Mouse (Mus musculus) liver, embryonic 11.5 days (tissue): Measurements from ENCODE around the gene Tmem184a. TPM values are rescaled to one million over a fixed set of nuclear protein-coding genes. Genes with fewer than 3 reads are reported as not detected.
A peak's percentile ranks its signal among the peaks of the same experiment; 100 is the strongest.

Experiments used
- ATAC-seq: fragments of 200-750 bp; cut with Nextera tagmentation; replicated peaks from 2 replicates; pipeline ENCODE4 v1.8.0; 2017; ENCODE audit warnings: moderate number of reproducible peaks, mild to moderate bottlenecking, moderate TSS enrichment, moderate library complexity; ENCODE audit not compliant: low FRiP score
- DNase-seq: peaks from one replicate; pipeline ENCODE4 v3.0.0-alpha.2; 2017; ENCODE audit warnings: low spot score
- H3K27ac ChIP-seq: fragments of 300-500 bp; sonication (generic); 2 replicates; pipeline ENCODE4 v1.5.1; 2014; ENCODE audit warnings: mild to moderate bottlenecking, low read depth, low read length, control low read depth
- H3K27me3 ChIP-seq: fragments of 300-500 bp; sonication (generic); replicated peaks from 2 replicates; pipeline ENCODE4 v1.6.1; 2014; ENCODE audit warnings: low read length, mixed read lengths; ENCODE audit not compliant: control insufficient read depth, insufficient read depth
- H3K36me3 ChIP-seq: fragments of 300-500 bp; sonication (generic); 2 replicates; pipeline ENCODE4 v1.6.1; 2014; ENCODE audit warnings: mild to moderate bottlenecking, low read length, moderate library complexity, mixed read lengths; ENCODE audit not compliant: control insufficient read depth, insufficient read depth
- H3K4me1 ChIP-seq: fragments of 300-500 bp; sonication (generic); replicated peaks from 2 replicates; pipeline ENCODE4 v1.6.1; 2014; ENCODE audit warnings: low read length, mixed read lengths; ENCODE audit not compliant: control insufficient read depth, insufficient read depth
- H3K4me2 ChIP-seq: fragments of 300-500 bp; sonication (generic); 2 replicates; pipeline ENCODE4 v1.6.1; 2014; ENCODE audit warnings: mild to moderate bottlenecking, control low read depth, moderate library complexity
- H3K4me3 ChIP-seq: fragments of 300-500 bp; sonication (generic); 2 replicates; pipeline ENCODE4 v1.5.1; 2014; ENCODE audit warnings: low read depth, low read length, control low read depth
- H3K9ac ChIP-seq: fragments of 300-500 bp; sonication (generic); 2 replicates; pipeline ENCODE4 v1.6.1; 2014; ENCODE audit warnings: low read depth, low read length, control low read depth
- H3K9me3 ChIP-seq: fragments of 300-500 bp; sonication (generic); 2 replicates; pipeline ENCODE4 v1.6.1; 2016; ENCODE audit warnings: low read length, inconsistent platforms, mixed read lengths; ENCODE audit not compliant: control insufficient read depth
- WGBS: fragments of 180-500 bp; shearing (Covaris S2); extraction: QIAGEN DNeasy Blood & Tissue Kit; methylation state at CpG from one replicate; pipeline ENCODE4 v1.1.7; 2014; 5-methylcytosine and 5-hydroxymethylcytosine counted together
- polyA plus RNA-seq: library from polyadenylated mRNA; unstranded; fragments of >200 nt; fragmentation: Nextera tagmentation; extraction: Ambion mirVana; gene quantifications from 2 replicates; pipeline ENCODE4 v1.2.1, GENCODE M21; 2014

Gene Tmem184a
- polyA plus RNA-seq, 1 experiment from 2014 or later = 2.3 TPM

- Histone ChIP-seq H3K4me2 (peak overlapping the region; percentile 35), H3K27me3 (peaks cover 9% of the 10 kb centered on the region), H3K9ac (peak overlapping the region; percentile 40; the same call in 1 of the 2 replicates), H3K4me3 (no peak overlapping the region), H3K36me3 (peaks cover 15% of the 10 kb centered on the region), H3K9me3 (no peaks in the 10 kb centered on the region), H3K27ac (peak overlapping the region; percentile 71; the same call in 1 of the 2 replicates), H3K4me1 (peaks cover 45% of the 10 kb centered on the region)
- peak; percentile 27; the same call in 1 of the 2 replicates for ATAC-seq
- WGBS = 55% methylated on average over 3 of the region's 3 CpGs
- DNase-seq = no peak
These were observed 1.7 kb downstream of the Tmem184a start for GRCm38 (mm10) chr5:139818056-139818455.

- WGBS = 7% methylated on average over 1 of the region's 1 CpGs
- Histone ChIP-seq H3K27ac (peak overlapping the region; percentile 71; the same call in 1 of the 2 replicates), H3K9ac (no peak overlapping the region), H3K4me2 (no peak overlapping the region), H3K4me1 (peaks cover 45% of the 10 kb centered on the region), H3K27me3 (peaks cover 12% of the 10 kb centered on the region), H3K36me3 (peaks cover 7% of the 10 kb centered on the region), H3K9me3 (no peaks in the 10 kb centered on the region), H3K4me3 (no peak overlapping the region)
- no peak for DNase-seq
- ATAC-seq = no peak
These were observed 2.4 kb downstream of the Tmem184a start for GRCm38 (mm10) chr5:139817292-139817691.

- Histone ChIP-seq H3K9ac (no peak overlapping the region), H3K4me1 (peaks cover 46% of the 10 kb centered on the region), H3K4me3 (no peak overlapping the region), H3K4me2 (no peak overlapping the region), H3K27ac (no peak overlapping the region), H3K9me3 (no peaks in the 10 kb centered on the region), H3K36me3 (no peaks in the 10 kb centered on the region), H3K27me3 (peaks cover 12% of the 10 kb centered on the region)
- ATAC-seq = no peak
- DNase-seq = no peak
These were observed 3.3 kb downstream of the Tmem184a start for GRCm38 (mm10) chr5:139816445-139816844.

DNA sequence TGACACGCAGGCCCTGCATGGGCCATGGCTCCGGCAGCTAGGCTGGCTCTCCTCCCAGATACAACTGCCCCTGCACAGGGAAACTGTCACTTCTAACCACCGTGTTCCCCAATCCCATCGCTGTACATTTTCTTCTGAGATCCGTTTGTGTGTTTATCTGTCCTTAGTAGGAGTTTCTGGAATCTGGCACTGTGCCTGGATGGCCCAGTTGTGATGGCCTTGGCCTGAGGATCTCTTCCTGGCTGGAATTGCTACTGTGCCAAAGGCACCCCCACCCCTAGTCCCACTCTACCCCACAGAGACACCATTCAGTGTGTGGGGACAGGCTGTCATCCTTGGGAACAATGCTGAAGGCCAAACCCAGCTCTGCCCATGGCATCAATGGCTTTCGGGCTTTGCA, 3.8 kb downstream of the Tmem184a start:
- H3K27me3 ChIP-seq = peaks cover 12% of the 10 kb centered on the region
- no peak for ATAC-seq
- H3K4me2 ChIP-seq = no peak overlapping the region
- H3K4me3 ChIP-seq = no peak overlapping the region
- no peaks in the 10 kb centered on the region for H3K9me3 ChIP-seq
- no peak for DNase-seq
- H3K36me3 ChIP-seq = no peaks in the 10 kb centered on the region
- no peak overlapping the region for H3K27ac ChIP-seq
- WGBS = 81% methylated on average over 6 of the region's 6 CpGs
- H3K4me1 ChIP-seq = peaks cover 46% of the 10 kb centered on the region
- no peak overlapping the region for H3K9ac ChIP-seq

DNA sequence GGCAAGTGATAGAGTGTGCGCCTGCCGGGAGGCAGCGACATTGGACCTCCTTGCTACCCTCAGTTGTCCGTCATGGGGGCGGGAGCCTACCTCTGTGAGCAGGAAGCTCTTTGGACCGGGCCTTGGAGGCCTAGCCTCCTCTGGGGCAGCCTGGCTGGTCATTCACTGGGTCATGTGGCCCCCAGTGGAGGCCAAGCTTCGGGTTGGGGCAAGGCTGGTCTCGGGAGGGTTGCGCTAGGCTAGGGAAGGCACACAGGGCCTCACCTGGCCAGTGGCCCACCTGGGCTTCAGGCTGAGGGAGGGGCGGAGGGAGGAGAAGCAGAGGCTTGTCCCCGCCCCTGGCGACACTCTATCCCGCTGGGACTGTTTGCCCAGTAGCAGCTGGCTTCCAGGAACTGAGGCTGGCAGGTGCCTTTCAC, 5.7 kb downstream of the Tmem184a start:
- H3K4me2 ChIP-seq = peak overlapping the region; percentile 34
- 0 out of 2 replicates have a peak overlapping the region, but pooled peaks have one; percentile 10 for H3K4me3 ChIP-seq
- 24% methylated on average over 13 of the region's 13 CpGs for WGBS
- DNase-seq = no peak
- H3K4me1 ChIP-seq = peaks cover 48% of the 10 kb centered on the region
- H3K36me3 ChIP-seq = no peaks in the 10 kb centered on the region
- H3K9ac ChIP-seq = 0 out of 2 replicates have a peak overlapping the region, but pooled peaks have one; percentile 34
- H3K9me3 ChIP-seq = no peaks in the 10 kb centered on the region
- H3K27me3 ChIP-seq = peaks cover 12% of the 10 kb centered on the region
- ATAC-seq = no peak
- H3K27ac ChIP-seq = no peak overlapping the region

DNA sequence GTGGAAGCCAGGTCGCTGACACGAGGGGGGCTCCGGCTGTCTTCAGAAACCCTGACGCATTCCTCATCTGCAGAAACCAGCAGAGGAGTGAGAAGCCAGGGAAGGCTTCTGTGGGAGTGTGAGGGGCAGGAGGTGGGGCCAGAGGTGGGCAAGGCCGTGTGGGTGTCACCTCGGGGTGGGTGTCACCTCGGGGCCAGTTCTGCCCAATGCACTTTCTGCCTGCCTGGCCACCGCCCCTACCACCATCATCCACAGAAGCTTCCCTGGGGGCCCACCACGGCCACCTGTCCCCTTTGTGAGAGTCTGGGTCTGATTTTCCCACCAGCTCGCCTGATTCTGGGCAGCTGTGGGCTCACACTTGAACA, 6.6 kb downstream of the Tmem184a start:
- ATAC-seq = 0 out of 2 replicates have a peak, but pooled peaks have one; percentile 33
- Histone ChIP-seq H3K4me2 (peak overlapping the region; percentile 47), H3K4me1 (peaks cover 42% of the 10 kb centered on the region), H3K9ac (no peak overlapping the region), H3K36me3 (no peaks in the 10 kb centered on the region), H3K4me3 (no peak overlapping the region), H3K27ac (no peak overlapping the region), H3K9me3 (no peaks in the 10 kb centered on the region), H3K27me3 (peaks cover 12% of the 10 kb centered on the region)
- 41% methylated on average over 10 of the region's 10 CpGs for WGBS
- no peak for DNase-seq

DNA sequence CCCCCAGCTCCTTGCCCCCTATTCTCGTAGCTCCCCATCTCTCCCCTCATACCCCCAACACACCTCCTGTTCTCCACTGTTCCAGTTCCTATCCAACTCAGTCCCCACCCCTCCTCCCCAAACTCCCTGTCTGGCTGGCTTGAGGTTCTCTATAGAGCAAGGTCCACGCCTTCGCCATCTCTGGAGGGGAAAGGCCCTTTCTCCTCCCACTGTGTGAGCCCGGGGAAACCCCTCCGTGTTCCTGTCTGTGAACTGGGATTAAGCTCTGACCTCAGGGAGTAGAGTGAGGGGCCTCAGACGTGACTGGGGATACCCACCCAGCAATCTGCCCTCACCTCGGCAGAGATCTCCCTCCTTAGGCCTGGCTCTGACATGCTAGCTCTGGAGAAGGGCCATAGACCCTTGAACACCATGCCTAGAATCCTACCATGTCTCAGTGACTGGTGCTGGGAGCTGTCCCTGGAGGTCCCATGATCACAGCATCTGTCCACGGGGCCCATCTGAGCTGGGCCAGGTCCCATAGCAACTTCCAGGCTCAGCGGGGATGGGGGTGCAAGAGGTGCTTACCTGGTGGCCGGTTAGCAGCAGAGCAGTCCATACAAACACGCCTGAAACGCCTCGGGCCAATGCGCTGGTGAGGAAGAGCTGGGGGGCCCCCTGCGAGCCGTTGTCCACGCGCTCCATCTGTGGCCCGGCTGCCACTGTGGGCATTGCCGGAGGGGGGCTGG, 7.2 kb downstream of the Tmem184a start:
- Histone ChIP-seq H3K4me2 (peak overlapping the region; percentile 47), H3K36me3 (no peaks in the 10 kb centered on the region), H3K4me1 (peaks cover 37% of the 10 kb centered on the region), H3K4me3 (0 out of 2 replicates have a peak overlapping the region, but pooled peaks have one; percentile 3), H3K9ac (peak overlapping the region; percentile 46; the same call in 1 of the 2 replicates), H3K27me3 (peaks cover 12% of the 10 kb centered on the region), H3K27ac (no peak overlapping the region), H3K9me3 (no peaks in the 10 kb centered on the region)
- DNase-seq = no peak
- ATAC-seq = no peak
- 68% methylated on average over 20 of the region's 20 CpGs for WGBS

- peak; percentile 69 for ATAC-seq
These were observed 7.9 kb downstream of the Tmem184a start for GRCm38 (mm10) chr5:139811677-139812397.

More at GRCm38 (mm10) chr5:139811677-139812397, 7.9 kb downstream of the Tmem184a start:
- peaks cover 35% of the 10 kb centered on the region for H3K4me1 ChIP-seq
- H3K36me3 ChIP-seq = no peaks in the 10 kb centered on the region
- no peaks in the 10 kb centered on the region for H3K9me3 ChIP-seq
- peak overlapping the region; percentile 46; the same call in 1 of the 2 replicates for H3K9ac ChIP-seq
- no peak overlapping the region for H3K4me3 ChIP-seq
- peaks cover 12% of the 10 kb centered on the region for H3K27me3 ChIP-seq
- 69% methylated on average over 15 of the region's 15 CpGs for WGBS
- no peak for DNase-seq
- H3K4me2 ChIP-seq = peak overlapping the region; percentile 47
- H3K27ac ChIP-seq = no peak overlapping the region
